ENCODE assay signal across 10 mouse cellular contexts in the genomic region with DNA sequence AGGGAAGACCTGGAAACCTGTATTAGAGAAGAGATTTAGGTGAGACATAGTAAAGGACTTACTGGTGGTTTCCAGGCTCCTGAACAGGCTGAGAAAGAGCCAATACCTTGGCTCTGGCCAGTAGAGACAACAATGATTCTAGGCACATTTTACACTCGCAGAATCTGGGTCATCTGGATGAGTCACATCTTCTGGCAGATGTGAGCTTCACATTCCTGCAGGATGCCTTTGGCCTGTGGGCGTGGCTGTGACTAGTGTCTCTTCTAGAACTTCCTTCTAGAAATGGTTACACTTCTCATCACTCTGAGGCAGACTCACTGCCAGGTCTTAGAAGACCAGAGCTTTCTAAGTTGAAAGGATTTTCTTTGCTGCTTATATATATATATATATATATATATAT.
DNase-seq lines count a peak whose midpoint lies in the region; ATAC-seq and TF ChIP-seq lines count a peak whose summit lies in the region.
"Had no signal": no experiment of that assay in that cellular context is flagged by ENCODE, and none has a peak within 500 bp of the region (broad histone marks: within the 10 kb centered on the region; RNA-seq: fewer than 3 reads in every experiment).

No protein-coding gene starts in this region.

- no peaks in the 10 kb centered on the region for H3K27me3 ChIP-seq in liver, postnatal 0 days (ENCODE audit: insufficient read depth, low read length)
- H3K27me3 ChIP-seq: stomach, embryonic 15.5 days had no signal

- H3K4me2 ChIP-seq in liver, postnatal 0 days (ENCODE audit: low read depth, low read length) = no peak overlapping the region
- H3K4me2 ChIP-seq: lung, embryonic 14.5 days; stomach, embryonic 15.5 days had no signal

- intact Hi-C loops in heart, postnatal 10 days (cut with DNase I) = no loop called here
- intact Hi-C loops in heart, postnatal 25 days (cut with DNase I) = no loop called here

- no peak for TF ChIP-seq CTCF in liver, postnatal 0 days (IDR thresholded peaks at IDR 0.05; ENCODE audit: low read depth)

- peak; percentile 15 to 25 for DNase-seq in heart, postnatal 10 days
- no peak for DNase-seq in heart, postnatal 25 days (ENCODE audit: low spot score)
- DNase-seq in 3134 (ENCODE audit: extremely low read depth, insufficient read length, low spot score) = peak; percentile 56
- DNase-seq in NIH3T3 (ENCODE audit: low read depth) = peak; percentile 85
- peak; percentile 11 for DNase-seq in gastrocnemius, postnatal 10 days
- no peak for DNase-seq in spleen, adult 12 weeks (ENCODE audit: low spot score)
- DNase-seq in liver, postnatal 0 days = no peak
- DNase-seq in spleen, postnatal 36 days (ENCODE audit: low spot score in 2 of 2) = no peak
- DNase-seq: lung, embryonic 14.5 days had no signal

- H3K36me3 ChIP-seq in liver, postnatal 0 days (replicated peaks; ENCODE audit: insufficient read depth, low read length) = no peaks in the 10 kb centered on the region
- H3K36me3 ChIP-seq: stomach, embryonic 15.5 days had no signal

- H3K4me1 ChIP-seq in liver, postnatal 0 days (ENCODE audit: insufficient read depth) = no peaks in the 10 kb centered on the region
- H3K4me1 ChIP-seq: stomach, embryonic 15.5 days had no signal

- no peak for ATAC-seq in liver, postnatal 0 days

- no peak overlapping the region for H3K9ac ChIP-seq in liver, postnatal 0 days (replicated peaks)
- H3K9ac ChIP-seq: lung, embryonic 14.5 days; stomach, embryonic 15.5 days had no signal

- no peak overlapping the region for H3K4me3 ChIP-seq in liver, postnatal 0 days (ENCODE audit: low read depth, low read length)
- H3K4me3 ChIP-seq: stomach, embryonic 15.5 days had no signal

- 51% methylated on average over 2 of the region's 2 CpGs for WGBS in liver, postnatal 0 days (ENCODE audit: insufficient replicate concordance)

- no peak overlapping the region for H3K27ac ChIP-seq in liver, postnatal 0 days (ENCODE audit: low read depth)
- H3K27ac ChIP-seq: stomach, embryonic 15.5 days had no signal

- no peaks in the 10 kb centered on the region for H3K9me3 ChIP-seq in liver, postnatal 0 days (ENCODE audit: low read length)
- H3K9me3 ChIP-seq: stomach, embryonic 15.5 days had no signal

- no peak for TF ChIP-seq EP300 in liver, postnatal 0 days (IDR thresholded peaks at IDR 0.05; ENCODE audit: low read depth)

Comparison
In these comparisons a context has a peak if more than half of its experiments do, and no peak if none do; other contexts are left out.
1. DNase-seq: peak in heart, postnatal 10 days (2 of 2), 3134 (single experiment), NIH3T3 (single experiment) and gastrocnemius, postnatal 10 days (single experiment); none in heart, postnatal 25 days (single experiment), spleen, adult 12 weeks (single experiment), liver, postnatal 0 days (single experiment) and spleen, postnatal 36 days (0 of 2).